Mouse (Mus musculus): ENCODE data around the gene Gm21719. TPM values are rescaled to one million over a fixed set of nuclear protein-coding genes. Genes with fewer than 3 reads are reported as not detected.
"Not testable (repeated sequence)": the region's sequence is repeated elsewhere in the genome, so short reads cannot be mapped to it uniquely, and the experiment has no call there.

Gene Gm21719
- not detected in 2 replicates for polyA plus RNA-seq (2015; fragmentation: Nextera tagmentation; extraction: Ambion mirVana)

DNA sequence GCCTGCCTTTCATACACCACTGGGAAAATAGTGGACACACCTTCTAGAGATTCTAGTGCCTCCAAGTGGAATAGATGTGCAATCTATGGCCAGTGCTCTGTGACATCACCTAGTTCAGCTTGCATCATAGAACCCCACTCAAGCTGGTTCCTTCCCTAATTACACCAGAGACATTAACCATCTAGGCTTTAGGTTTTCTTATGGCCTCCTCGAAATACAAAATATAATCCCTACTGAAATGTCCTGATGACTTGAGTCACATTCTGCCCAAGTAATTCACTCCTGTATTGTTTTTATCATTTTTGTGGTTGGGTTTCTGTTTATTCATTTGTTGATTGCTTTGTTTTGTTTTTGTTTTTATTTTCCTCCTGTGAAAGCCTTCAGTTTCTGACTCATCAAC is at the start of gene Gm21719:
TSS of gene Gm21719 (minus strand) at position 101 of the 400 bp plus-strand sequence.
- H3K27me3 ChIP-seq (replicated peaks); H3K4me3 ChIP-seq (replicated peaks): not testable (repeated sequence)
- 78% methylated on average over 1 of the region's 1 CpGs for WGBS

More for the DNA sequence above, at the start of gene Gm21719:
- H3K9me3 ChIP-seq (replicated peaks); H3K4me2 ChIP-seq; ATAC-seq (ENCODE audit: low FRiP score); H3K9ac ChIP-seq (replicated peaks); H3K36me3 ChIP-seq; H3K4me1 ChIP-seq; H3K27ac ChIP-seq (replicated peaks): not testable (repeated sequence)

Other genes with a start within 250 kb of the Gm21719 start
- gene Gm28919, start 99.3 kb downstream of the Gm21719 start, polyA plus RNA-seq (2015; fragmentation: Nextera tagmentation; extraction: Ambion mirVana), result not detected in 2 replicates
- not detected in 2 replicates for gene Gm20830, start 235.4 kb upstream of the Gm21719 start, polyA plus RNA-seq (2015; fragmentation: Nextera tagmentation; extraction: Ambion mirVana)